ENCODE assay signal across 8 mouse cellular contexts in the genomic region with DNA sequence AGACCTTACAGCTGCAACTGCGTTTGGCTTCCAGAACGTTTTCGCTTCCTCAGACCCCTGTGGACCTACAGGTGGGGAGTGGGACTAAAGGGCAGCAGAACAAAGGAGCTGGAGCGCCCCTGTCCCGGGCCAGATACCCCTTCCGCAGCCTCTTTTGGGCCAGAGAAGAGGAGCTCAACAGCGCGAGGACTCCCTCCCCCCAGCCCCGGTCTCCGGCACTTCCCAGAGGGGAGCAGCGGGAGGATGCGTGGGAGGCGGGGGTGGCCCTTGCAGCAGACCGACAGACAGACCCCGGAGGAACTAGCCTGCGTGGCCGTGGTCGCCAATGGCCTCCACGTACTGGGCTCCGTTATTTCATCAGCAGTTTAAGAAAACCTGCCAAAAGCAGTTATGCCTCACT. TPM values are rescaled to one million over a fixed set of nuclear protein-coding genes. Genes with fewer than 3 reads are reported as not detected.
DNase-seq lines count a peak whose midpoint lies in the region; ATAC-seq and TF ChIP-seq lines count a peak whose summit lies in the region.

No protein-coding gene starts in this region.

- H3K4me3 ChIP-seq in embryonic facial prominence, embryonic 10.5 days = peak overlapping the region; percentile 54
- no peak overlapping the region for H3K4me3 ChIP-seq in liver, embryonic 14.5 days (ENCODE audit: insufficient read depth in 1 of 2, low read depth in 2 of 2, low read length in 2 of 2)
- H3K4me3 ChIP-seq in stomach, postnatal 0 days (ENCODE audit: low read depth, low read length) = peak overlapping the region; percentile 45

- no peaks in the 10 kb centered on the region for H3K9me3 ChIP-seq in embryonic facial prominence, embryonic 10.5 days
- H3K9me3 ChIP-seq in liver, embryonic 14.5 days (ENCODE audit: control insufficient read depth, low read length) = no peaks in the 10 kb centered on the region
- no peaks in the 10 kb centered on the region for H3K9me3 ChIP-seq in stomach, postnatal 0 days (ENCODE audit: control insufficient read depth, low read length)

- H3K36me3 ChIP-seq in embryonic facial prominence, embryonic 10.5 days (replicated peaks) = no peaks in the 10 kb centered on the region
- no peaks in the 10 kb centered on the region for H3K36me3 ChIP-seq in liver, embryonic 14.5 days (replicated peaks; ENCODE audit: control insufficient read depth, insufficient read depth, low read depth)
- no peaks in the 10 kb centered on the region for H3K36me3 ChIP-seq in stomach, postnatal 0 days (ENCODE audit: control insufficient read depth, insufficient read depth, low read length)

- WGBS in embryonic facial prominence, embryonic 10.5 days = 9% methylated on average over 20 of the region's 20 CpGs
- 7% methylated on average over 20 of the region's 20 CpGs for WGBS in liver, embryonic 14.5 days (ENCODE audit: insufficient replicate concordance)
- 16% methylated on average over 19 of the region's 20 CpGs for WGBS in stomach, postnatal 0 days

- H3K4me2 ChIP-seq in liver, embryonic 14.5 days (ENCODE audit: low read depth) = peak overlapping the region; percentile 18; the same call in 1 of the 2 replicates
- H3K4me2 ChIP-seq in stomach, postnatal 0 days (replicated peaks; ENCODE audit: low read depth) = peak overlapping the region; percentile 59

- no peak overlapping the region for H3K9ac ChIP-seq in liver, embryonic 14.5 days (replicated peaks)
- H3K9ac ChIP-seq in stomach, postnatal 0 days (ENCODE audit: low read length) = no peak overlapping the region; the same call in 1 of the 2 replicates

- TF ChIP-seq CTCF in liver, embryonic 14.5 days (IDR thresholded peaks at IDR 0.05; ENCODE audit: low read depth) = no peak
- TF ChIP-seq CTCF in stomach, postnatal 0 days (IDR thresholded peaks at IDR 0.05; ENCODE audit: low read depth) = no peak

- peak; percentile 2 to 3 for DNase-seq in left cerebral cortex, postnatal 14 days (ENCODE audit: low spot score in 2 of 2)
- DNase-seq in left cerebral cortex, adult 18-20 months (ENCODE audit: low spot score in 2 of 2) = no peak
- DNase-seq in T-cell, adult 2 months (ENCODE audit: low spot score) = peak; percentile 6
- DNase-seq in embryonic facial prominence, embryonic 10.5 days (ENCODE audit: low spot score) = peak; percentile 32
- peak; percentile 48 to 52 for DNase-seq in heart, postnatal 10 days
- no peak for DNase-seq in liver, embryonic 14.5 days (ENCODE audit: low read depth in 3 of 3, low spot score in 3 of 3)
- DNase-seq in stomach, postnatal 0 days (ENCODE audit: low spot score) = peak; percentile 27
- DNase-seq in left cerebral cortex, adult 9 months (ENCODE audit: low spot score in 2 of 2) = no peak

- H3K27me3 ChIP-seq in embryonic facial prominence, embryonic 10.5 days (replicated peaks; ENCODE audit: low read depth, poor library complexity, severe bottlenecking) = peaks cover 86% of the 10 kb centered on the region
- peaks cover 39% of the 10 kb centered on the region for H3K27me3 ChIP-seq in liver, embryonic 14.5 days (ENCODE audit: control insufficient read depth, insufficient read depth, low read length)
- H3K27me3 ChIP-seq in stomach, postnatal 0 days (ENCODE audit: control insufficient read depth, insufficient read depth, low read length) = no peaks in the 10 kb centered on the region

- H3K27ac ChIP-seq in embryonic facial prominence, embryonic 10.5 days (replicated peaks) = no peak overlapping the region
- H3K27ac ChIP-seq in liver, embryonic 14.5 days = no peak overlapping the region
- H3K27ac ChIP-seq in stomach, postnatal 0 days (replicated peaks) = no peak overlapping the region; the same call in 1 of the 2 replicates

- no peak for TF ChIP-seq EP300 in liver, embryonic 14.5 days (IDR thresholded peaks at IDR 0.05; ENCODE audit: low read depth)
- TF ChIP-seq EP300 in stomach, postnatal 0 days (optimal IDR thresholded peaks at IDR 0.05) = no peak

- ATAC-seq in liver, embryonic 14.5 days (ENCODE audit: insufficient read depth) = no peak
- ATAC-seq in stomach, postnatal 0 days (ENCODE audit: low FRiP score, low TSS enrichment) = peak; percentile 28

- peaks cover 13% of the 10 kb centered on the region for H3K4me1 ChIP-seq in embryonic facial prominence, embryonic 10.5 days
- H3K4me1 ChIP-seq in liver, embryonic 14.5 days (replicated peaks; ENCODE audit: control insufficient read depth in 2 of 2, insufficient read depth in 2 of 2, low read length in 1 of 2) = no peaks in the 10 kb centered on the region
- H3K4me1 ChIP-seq in stomach, postnatal 0 days (replicated peaks; ENCODE audit: control insufficient read depth, insufficient read depth) = no peaks in the 10 kb centered on the region

- intact Hi-C loops in left cerebral cortex, postnatal 14 days (cut with DNase I) = no loop called here
- intact Hi-C loops in heart, postnatal 10 days (cut with DNase I) = loop anchor here (5.0 kb wide), 1 partner anchor 81 kb away; no protein-coding TSS in a partner anchor

RNA-seq across cellular contexts. Expression of gene Fgf16, which starts 0.5 kb away (rescaled TPM):
- total RNA-seq in left cerebral cortex, postnatal 14 days (2021) = under 1 TPM; 0.66 to 0.90 TPM
- total RNA-seq in left cerebral cortex, adult 18-20 months (2021) = under 1 TPM; 0.28 to 0.40 TPM
- polyA plus RNA-seq in embryonic facial prominence, embryonic 10.5 days (2016; fragmentation: Nextera tagmentation; extraction: Ambion mirVana) = 0.15 and 0.35 TPM in 2 replicates
- total RNA-seq in heart, postnatal 10 days (2021) = 10 to 100 TPM in 1 of 2 experiments, 1 to 10 TPM in 1; 9.9 to 20.2 TPM
- not detected in 2 replicates for polyA plus RNA-seq in liver, embryonic 14.5 days (2012; rRNA removed)
- polyA plus RNA-seq in liver, embryonic 14.5 days (2014; fragmentation: Nextera tagmentation; extraction: Ambion mirVana) = not detected in 2 replicates
- polyA plus RNA-seq in stomach, postnatal 0 days (2015; fragmentation: Nextera tagmentation; extraction: Ambion mirVana) = 0.77 and 1.5 TPM in 2 replicates

Comparison
In these comparisons a context has a peak if more than half of its experiments do, and no peak if none do; other contexts are left out.
1. DNase-seq: peak in left cerebral cortex, postnatal 14 days (2 of 2), T-cell, adult 2 months (single experiment), embryonic facial prominence, embryonic 10.5 days (single experiment), heart, postnatal 10 days (2 of 2) and stomach, postnatal 0 days (single experiment); none in left cerebral cortex, adult 18-20 months (0 of 2), liver, embryonic 14.5 days (0 of 3) and left cerebral cortex, adult 9 months (0 of 2).
2. H3K4me3 ChIP-seq: peak in embryonic facial prominence, embryonic 10.5 days (single experiment) and stomach, postnatal 0 days (single experiment); none in liver, embryonic 14.5 days (0 of 2).
3. RNA of gene Fgf16, which starts 0.5 kb away (total RNA-seq): 9.9 to 20.2 TPM in heart, postnatal 10 days; 0.66 to 0.90 TPM in left cerebral cortex, postnatal 14 days and 0.28 to 0.40 TPM in left cerebral cortex, adult 18-20 months; every median in the first group is over 4 times any median in the second.